Mouse (Mus musculus) adrenal gland (tissue): ENCODE results near the gene Kat7.

Source experiments
- intact Hi-C: fragments of 180-260 bp; cut with DNase I; formaldehyde crosslinking; loops from one replicate; pipeline ENCODE4 v1.15.1; 2025

The Kat7 gene

GRCm38 (mm10) chr11:95334448-95335060 lies 24.5 kb upstream of the Kat7 start:
- intact Hi-C loops = no loop called here

- intact Hi-C loops = no loop called here
These were observed 23.8 kb upstream of the Kat7 start for GRCm38 (mm10) chr11:95333805-95334204.

GRCm38 (mm10) chr11:95333209-95333608 lies 23.2 kb upstream of the Kat7 start:
- intact Hi-C loops = no loop called here

GRCm38 (mm10) chr11:95330662-95331061 lies 20.6 kb upstream of the Kat7 start:
- intact Hi-C loops = no loop called here

- intact Hi-C loops = no loop called here
These were observed 18.6 kb upstream of the Kat7 start for GRCm38 (mm10) chr11:95328629-95329028.

- intact Hi-C loops = no loop called here
These were observed 16.2 kb upstream of the Kat7 start for GRCm38 (mm10) chr11:95326243-95326642.

- intact Hi-C loops = no loop called here
These were observed 15.8 kb upstream of the Kat7 start for GRCm38 (mm10) chr11:95325832-95326231.

GRCm38 (mm10) chr11:95324181-95324580 lies 14.1 kb upstream of the Kat7 start:
- intact Hi-C loops = no loop called here

- intact Hi-C loops = no loop called here
These were observed 10.0 kb upstream of the Kat7 start for GRCm38 (mm10) chr11:95320010-95320409.

- intact Hi-C loops = loop anchor here (5.0 kb wide), 2 partner anchors 63 to 203 kb away; partner anchors contain the start of gene Slc35b1
These were observed 9.5 kb upstream of the Kat7 start for GRCm38 (mm10) chr11:95319506-95319905.

GRCm38 (mm10) chr11:95318116-95318515 lies 8.1 kb upstream of the Kat7 start:
- intact Hi-C loops = loop anchor here (5.0 kb wide), 2 partner anchors 64 to 204 kb away; partner anchors contain the start of gene Slc35b1

GRCm38 (mm10) chr11:95315215-95315955 lies 5.3 kb upstream of the Kat7 start:
- intact Hi-C loops = loop anchor here (5.0 kb wide), 2 partner anchors 67 to 207 kb away; partner anchors contain the start of gene Slc35b1

- intact Hi-C loops = no loop called here
These were observed 1.4 kb upstream of the Kat7 start for GRCm38 (mm10) chr11:95311425-95311807.

- intact Hi-C loops = no loop called here
These were observed 790 bp upstream of the Kat7 start for GRCm38 (mm10) chr11:95310648-95311424.

- intact Hi-C loops = no loop called here
These were observed 488 bp downstream of the Kat7 start for GRCm38 (mm10) chr11:95309510-95310006.

- intact Hi-C loops = no loop called here
These were observed 2.5 kb downstream of the Kat7 start for GRCm38 (mm10) chr11:95307526-95307925.

GRCm38 (mm10) chr11:95305600-95305999 lies 4.4 kb downstream of the Kat7 start:
- intact Hi-C loops = no loop called here

- intact Hi-C loops = no loop called here
These were observed 8.3 kb downstream of the Kat7 start for GRCm38 (mm10) chr11:95301772-95302171.

GRCm38 (mm10) chr11:95299886-95300285 lies 10.2 kb downstream of the Kat7 start:
- intact Hi-C loops = loop anchor here (2.0 kb wide), 1 partner anchor 39 kb away; the partner anchor contains the start of gene Tac4

GRCm38 (mm10) chr11:95298146-95298545 lies 11.9 kb downstream of the Kat7 start:
- intact Hi-C loops = loop anchor here (2.0 kb wide), 1 partner anchor 37 kb away; the partner anchor contains the start of gene Tac4

GRCm38 (mm10) chr11:95295736-95296135 lies 14.3 kb downstream of the Kat7 start:
- intact Hi-C loops = no loop called here
